Mouse (Mus musculus) bone marrow, adult 2 months (tissue): Measurements from ENCODE around the gene Tmem11.

ENCODE experiments used
- CTCF ChIP-seq: fragments of 200-500 bp; IDR thresholded peaks from 2 replicates; pipeline ENCODE4 v1.5.1; 2011; ENCODE audit warnings: low read length, control low read depth; ENCODE audit not compliant: control insufficient read depth, insufficient read depth
- POLR2A ChIP-seq: fragments of 200-500 bp; IDR thresholded peaks from 2 replicates; pipeline ENCODE4 v1.6.1; 2011; ENCODE audit warnings: low read depth, mild to moderate bottlenecking, control low read depth, low read length, borderline replicate concordance; ENCODE audit not compliant: control insufficient read depth

DNA sequence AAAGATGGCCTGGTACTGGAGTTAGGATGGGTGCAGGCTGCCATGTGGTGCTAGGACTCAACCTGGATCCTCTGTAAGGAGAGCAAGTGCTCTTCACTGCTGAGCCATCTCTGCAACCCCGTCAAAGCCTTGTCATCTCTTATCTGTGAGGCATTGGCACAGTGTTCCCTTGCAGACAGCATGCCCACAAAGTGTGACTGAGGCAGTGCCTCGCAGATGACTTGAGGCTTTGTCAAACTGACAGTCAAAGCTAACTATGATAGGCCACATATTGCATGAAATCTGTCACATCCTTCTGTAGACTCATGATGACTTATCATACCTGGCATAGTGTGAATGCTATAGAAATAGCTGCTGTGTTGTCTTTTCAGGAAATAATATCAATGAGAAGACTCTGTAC, 40.9 kb upstream of the Tmem11 start:
- TF ChIP-seq CTCF (no peak), POLR2A (no peak)
